Mouse (Mus musculus): ENCODE data around the gene Mylk. TPM values are rescaled to one million over a fixed set of nuclear protein-coding genes. Genes with fewer than 3 reads are reported as not detected.

Mylk gene
- total and polyA plus RNA-seq, 3 experiments, result 0.04 to 0.10 TPM; not detected in 1

- no peak for DNase-seq (ENCODE audit: extremely low read depth)
- Histone ChIP-seq H3K36me3 (replicated peaks in 1 of 2; ENCODE audit: control insufficient read depth in 1 of 2, insufficient read depth in 1 of 2, low read length in 1 of 2) (peaks cover 32 to 90% of the 10 kb centered on the region in 2 experiments), H3K79me2 (replicated peaks; ENCODE audit: control insufficient read depth, extremely low read depth, insufficient read depth, poor library complexity, severe bottlenecking) (no peaks in the 10 kb centered on the region; the same call in 1 of the 2 replicates), H3K27me3 (replicated peaks) (no peaks in the 10 kb centered on the region), H3K4me2 (ENCODE audit: insufficient read depth, low read depth, poor library complexity, severe bottlenecking) (no peak overlapping the region), H3K4me3 (replicated peaks in 1 of 3; ENCODE audit: low read depth in 2 of 3, low read length in 2 of 3, poor library complexity in 1 of 3) (no peak overlapping the region), H3K9me3 (replicated peaks; ENCODE audit: low read length) (no peaks in the 10 kb centered on the region), H3K27ac (ENCODE audit: insufficient read depth, low read depth) (no peak overlapping the region), H3K4me1 (ENCODE audit: control insufficient read depth in 1 of 2, insufficient read depth in 2 of 2) (peaks cover 0 to 41% of the 10 kb centered on the region in 2 experiments; a peak in 2 of 4 replicates), H3K9ac (ENCODE audit: insufficient read depth, low read depth) (no peak overlapping the region)
- dilution Hi-C loops (cut with MboI; ENCODE audit: extremely low pct_ligation_motif_present, extremely low pct_unique_long_range_greater_than_20kb, low sequenced_read_pairs) (no loop called here), in situ Hi-C loops (cut with MboI; ENCODE audit: low pct_ligation_motif_present, low pct_unique_long_range_greater_than_20kb, low sequenced_read_pairs) (no loop called here)
- TF ChIP-seq MAZ (IDR thresholded peaks at IDR 0.05; ENCODE audit: low read depth, low read length) (no peak), SMC3 (IDR thresholded peaks at IDR 0.05; ENCODE audit: low read depth, low read length) (no peak), POLR2AphosphoS2 (IDR thresholded peaks at IDR 0.05; ENCODE audit: low read depth, low read length) (no peak), ELF1 (IDR thresholded peaks at IDR 0.05; ENCODE audit: low read depth, low read length) (no peak), TBP (conservative IDR thresholded peaks at IDR 0.05; ENCODE audit: low read depth, low read length) (no peak), POLR2A (IDR thresholded peaks at IDR 0.05; ENCODE audit: low read depth, low read length) (no peak), JUN (IDR thresholded peaks at IDR 0.05; ENCODE audit: insufficient read depth, low read depth, low read length) (no peak), RAD21 (IDR thresholded peaks at IDR 0.05; ENCODE audit: low read depth, low read length) (no peak), NRF1 (IDR thresholded peaks at IDR 0.05; ENCODE audit: low read depth, low read length) (no peak), MXI1 (IDR thresholded peaks at IDR 0.05; ENCODE audit: low read depth, low read length) (no peak), BHLHE40 (IDR thresholded peaks at IDR 0.05; ENCODE audit: low read depth, low read length) (no peak), RCOR1 (conservative IDR thresholded peaks at IDR 0.05; ENCODE audit: low read depth, low read length) (no peak), MEF2A (IDR thresholded peaks at IDR 0.05; ENCODE audit: borderline replicate concordance, low read depth, low read length) (no peak), SIN3A (IDR thresholded peaks at IDR 0.05; ENCODE audit: low read length) (no peak), JUND (conservative IDR thresholded peaks at IDR 0.05; ENCODE audit: low read depth, low read length) (no peak), ZKSCAN1 (IDR thresholded peaks at IDR 0.05; ENCODE audit: borderline replicate concordance, low read depth, low read length) (no peak), HCFC1 (IDR thresholded peaks at IDR 0.05; ENCODE audit: low read depth, low read length) (no peak), MYC (IDR thresholded peaks at IDR 0.05; ENCODE audit: low read depth, low read length) (no peak), GABPA (IDR thresholded peaks at IDR 0.05; ENCODE audit: insufficient replicate concordance, low read depth, low read length) (no peak)
Observed at GRCm38 (mm10) chr16:35041001-35041400, 296.0 kb downstream of the Mylk start.

GRCm38 (mm10) chr16:35046081-35046775 is 301.2 kb downstream of the Mylk start:
- TF ChIP-seq E2F4 (IDR thresholded peaks at IDR 0.05; ENCODE audit: insufficient replicate concordance, low read depth, low read length) (no peak), CHD1 (IDR thresholded peaks at IDR 0.05; ENCODE audit: low read depth, low read length) (no peak), MXI1 (IDR thresholded peaks at IDR 0.05; ENCODE audit: low read depth, low read length) (no peak), RAD21 (IDR thresholded peaks at IDR 0.05; ENCODE audit: low read depth, low read length) (no peak), CTCF (conservative IDR thresholded peaks at IDR 0.05 in 1 of 2, IDR thresholded peaks at IDR 0.05 in 1 of 2; ENCODE audit: low read depth in 2 of 2, low read length in 2 of 2) (no peak), MEF2A (IDR thresholded peaks at IDR 0.05; ENCODE audit: borderline replicate concordance, low read depth, low read length) (no peak), MAZ (IDR thresholded peaks at IDR 0.05; ENCODE audit: low read depth, low read length) (no peak), HCFC1 (IDR thresholded peaks at IDR 0.05; ENCODE audit: low read depth, low read length) (no peak), JUND (conservative IDR thresholded peaks at IDR 0.05; ENCODE audit: low read depth, low read length) (no peak), BHLHE40 (IDR thresholded peaks at IDR 0.05; ENCODE audit: low read depth, low read length) (no peak), MAX (IDR thresholded peaks at IDR 0.05; ENCODE audit: low read length) (no peak), PAX5 (IDR thresholded peaks at IDR 0.05; ENCODE audit: low read length) (no peak), TBP (conservative IDR thresholded peaks at IDR 0.05; ENCODE audit: low read depth, low read length) (no peak), JUN (IDR thresholded peaks at IDR 0.05; ENCODE audit: insufficient read depth, low read depth, low read length) (no peak), CHD2 (IDR thresholded peaks at IDR 0.05; ENCODE audit: low read length) (no peak), SIN3A (IDR thresholded peaks at IDR 0.05; ENCODE audit: low read length) (no peak), SMC3 (IDR thresholded peaks at IDR 0.05; ENCODE audit: low read depth, low read length) (no peak), USF2 (conservative IDR thresholded peaks at IDR 0.05; ENCODE audit: low read depth, low read length) (no peak), IRF4 (IDR thresholded peaks at IDR 0.05; ENCODE audit: low read depth, low read length) (no peak), MAFK (IDR thresholded peaks at IDR 0.05; ENCODE audit: insufficient replicate concordance, low read length) (no peak)
- H3K27ac ChIP-seq (ENCODE audit: insufficient read depth, low read depth), result no peak overlapping the region
- H3K4me3 ChIP-seq (replicated peaks in 1 of 3; ENCODE audit: low read depth in 2 of 3, low read length in 2 of 3, poor library complexity in 1 of 3), result no peak overlapping the region
- in situ Hi-C loops (cut with MboI; ENCODE audit: low pct_ligation_motif_present, low pct_unique_long_range_greater_than_20kb, low sequenced_read_pairs) (no loop called here), dilution Hi-C loops (cut with MboI; ENCODE audit: extremely low pct_ligation_motif_present, extremely low pct_unique_long_range_greater_than_20kb, low sequenced_read_pairs) (no loop called here)
- no peaks in the 10 kb centered on the region for H3K27me3 ChIP-seq (replicated peaks)
- DNase-seq (ENCODE audit: extremely low read depth), result no peak
- H3K4me1 ChIP-seq (ENCODE audit: control insufficient read depth in 1 of 2, insufficient read depth in 2 of 2), result peaks cover 0 to 45% of the 10 kb centered on the region in 2 experiments; a peak in 2 of 4 replicates
- H3K79me2 ChIP-seq (replicated peaks; ENCODE audit: control insufficient read depth, extremely low read depth, insufficient read depth, poor library complexity, severe bottlenecking), result no peaks in the 10 kb centered on the region; the same call in 1 of the 2 replicates
- H3K9ac ChIP-seq (ENCODE audit: insufficient read depth, low read depth), result no peak overlapping the region
- no peaks in the 10 kb centered on the region for H3K9me3 ChIP-seq (replicated peaks; ENCODE audit: low read length)
- peaks cover 33 to 90% of the 10 kb centered on the region in 2 experiments for H3K36me3 ChIP-seq (replicated peaks in 1 of 2; ENCODE audit: control insufficient read depth in 1 of 2, insufficient read depth in 1 of 2, low read length in 1 of 2)
- H3K4me2 ChIP-seq (ENCODE audit: insufficient read depth, low read depth, poor library complexity, severe bottlenecking), result no peak overlapping the region

All from CH12.LX (cell line).